Mouse (Mus musculus) testis, postnatal 14 days (tissue): ENCODE results near the gene Dock1.

ENCODE experiments used
- DNase-seq: peaks from one replicate; pipeline ENCODE4 v3.0.0; 2021; ENCODE audit warnings: low spot score

Dock1 gene

DNA sequence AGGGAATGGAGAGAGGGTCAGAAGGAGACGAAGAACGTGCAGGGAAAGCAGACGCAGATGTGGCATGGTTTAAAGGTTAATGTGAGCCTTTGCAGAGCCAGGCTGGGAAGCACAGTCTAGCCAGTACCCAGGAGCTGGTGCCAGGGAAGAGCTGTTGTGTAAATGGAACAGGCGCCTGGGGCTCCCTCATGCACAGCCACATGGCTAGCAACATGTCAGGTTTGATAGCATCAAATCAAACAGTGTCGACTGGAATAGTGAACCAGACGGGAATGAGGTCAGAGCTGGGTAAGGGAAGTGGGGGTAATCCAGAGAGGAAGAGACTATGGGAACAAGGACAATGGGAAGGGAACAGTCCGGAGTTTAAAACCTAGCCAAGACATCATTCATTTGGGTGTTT, 384.2 kb downstream of the Dock1 start:
- no peak for DNase-seq

DNA sequence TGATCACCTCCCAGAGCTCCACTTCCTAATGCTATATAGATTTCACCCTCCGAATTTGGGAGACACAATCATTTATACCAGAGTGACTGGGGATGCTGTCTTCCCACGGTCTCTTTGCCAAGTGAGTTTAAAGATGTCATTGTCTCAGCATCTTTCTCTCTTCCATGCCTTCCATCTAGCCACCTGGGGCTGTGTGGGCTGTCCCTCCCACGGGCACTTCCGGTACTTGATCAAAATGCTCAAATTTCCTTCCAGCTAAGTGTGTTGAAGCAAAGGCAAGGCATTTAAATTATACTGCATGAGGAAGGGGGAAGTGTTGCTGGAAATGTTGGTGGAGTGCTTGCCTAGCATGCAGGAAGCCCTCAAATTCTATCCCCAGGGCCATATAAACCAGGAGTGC, 388.6 kb downstream of the Dock1 start:
- DNase-seq, result no peak

DNA sequence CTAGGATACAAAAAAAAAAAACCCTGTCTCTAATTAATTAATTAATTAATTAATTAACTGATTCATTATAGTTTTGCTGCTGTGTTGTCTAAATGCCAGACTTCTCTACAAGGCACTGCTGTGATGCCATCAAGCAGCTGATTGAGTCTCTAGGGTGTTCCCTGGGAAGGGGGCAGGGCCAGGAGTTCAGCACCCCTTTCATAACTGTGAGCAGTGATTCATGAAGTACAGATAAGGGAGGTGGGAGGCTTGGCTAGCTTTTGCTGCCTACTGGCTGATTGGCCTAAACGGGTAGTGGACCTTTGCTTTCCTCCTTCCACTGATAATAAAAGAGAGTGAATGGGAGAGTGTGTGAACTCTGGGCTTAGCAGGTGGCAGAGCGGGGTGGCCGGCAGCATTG, 389.1 kb downstream of the Dock1 start:
- DNase-seq, result peak; percentile 19

DNA sequence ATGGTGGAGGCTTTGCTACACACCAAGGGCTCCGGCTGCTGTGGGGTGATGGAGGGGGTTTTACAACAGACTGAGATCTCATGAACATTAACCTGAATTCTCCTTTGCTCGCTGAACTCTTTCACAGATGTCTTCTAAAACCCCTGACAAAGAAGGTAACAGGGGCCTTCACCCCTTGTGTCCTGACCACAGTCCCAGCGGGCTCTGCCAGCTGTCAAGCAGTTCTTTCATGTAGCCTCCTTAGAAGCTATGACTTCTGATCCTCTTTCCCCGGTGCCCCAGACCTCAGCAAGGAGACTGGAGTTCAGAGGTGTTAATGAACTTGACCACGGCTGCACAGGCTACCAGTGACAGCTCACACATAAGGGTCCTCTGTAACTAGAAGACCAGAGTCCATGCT, 393.4 kb downstream of the Dock1 start:
- DNase-seq, result no peak

DNA sequence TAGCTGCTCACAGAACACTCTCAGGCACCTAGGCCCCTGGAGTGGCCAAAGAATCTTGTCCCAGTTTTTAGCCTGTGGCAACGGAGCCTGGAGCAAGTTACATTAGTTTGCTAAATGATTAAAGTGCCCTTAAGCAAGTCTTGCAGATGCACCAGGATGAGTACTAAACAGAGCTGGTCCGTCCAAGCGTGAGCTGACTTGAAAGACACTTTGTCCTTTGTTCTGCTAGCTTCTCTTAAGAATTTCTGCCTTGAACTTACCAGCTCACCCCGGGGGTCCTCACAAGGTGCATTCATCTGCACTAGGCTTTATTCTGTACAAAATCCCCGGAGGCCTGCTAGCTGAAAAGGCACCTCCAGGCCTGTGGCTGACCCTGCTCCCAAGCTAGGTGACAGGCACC, 394.8 kb downstream of the Dock1 start:
- DNase-seq, result no peak

DNA sequence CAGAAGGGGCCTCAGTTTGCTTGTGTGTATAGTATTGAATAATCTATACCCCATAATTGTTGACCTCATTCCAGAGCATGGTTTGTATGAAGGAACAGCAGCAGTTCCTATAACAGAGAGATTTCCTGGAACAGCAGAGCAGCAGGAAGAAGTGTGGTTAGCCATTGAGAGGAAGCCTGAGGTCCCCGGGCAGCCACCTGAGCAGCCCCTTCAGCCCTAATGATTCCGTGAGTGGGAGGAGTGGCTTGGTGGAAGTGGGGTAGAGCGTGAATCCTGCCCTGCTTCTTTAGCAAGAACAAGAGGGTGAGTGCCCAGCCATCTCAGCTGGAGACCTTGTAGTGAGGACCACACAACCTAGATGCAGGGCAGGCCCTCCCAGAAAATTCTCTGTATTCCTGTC, 398.4 kb downstream of the Dock1 start:
- no peak for DNase-seq

DNA sequence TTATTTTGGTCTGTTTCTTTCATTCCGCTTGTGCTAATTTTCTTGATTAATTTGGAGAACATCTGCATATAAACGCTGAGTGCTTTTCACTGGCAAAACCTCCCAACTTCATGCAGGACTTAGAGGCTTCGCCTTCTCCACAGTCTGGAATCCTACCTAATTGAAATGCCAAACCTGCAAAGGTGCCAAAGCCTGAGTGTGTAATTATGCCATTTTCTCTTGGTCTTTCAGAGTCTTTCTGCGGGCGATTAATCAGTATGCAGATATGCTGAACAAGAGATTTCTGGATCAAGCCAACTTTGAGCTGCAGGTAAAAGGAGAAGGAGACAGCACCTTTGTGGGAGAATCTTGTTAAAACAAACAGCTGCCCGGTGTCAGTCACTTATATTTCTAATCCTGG, 406.4 kb downstream of the Dock1 start:
- DNase-seq, result no peak

DNA sequence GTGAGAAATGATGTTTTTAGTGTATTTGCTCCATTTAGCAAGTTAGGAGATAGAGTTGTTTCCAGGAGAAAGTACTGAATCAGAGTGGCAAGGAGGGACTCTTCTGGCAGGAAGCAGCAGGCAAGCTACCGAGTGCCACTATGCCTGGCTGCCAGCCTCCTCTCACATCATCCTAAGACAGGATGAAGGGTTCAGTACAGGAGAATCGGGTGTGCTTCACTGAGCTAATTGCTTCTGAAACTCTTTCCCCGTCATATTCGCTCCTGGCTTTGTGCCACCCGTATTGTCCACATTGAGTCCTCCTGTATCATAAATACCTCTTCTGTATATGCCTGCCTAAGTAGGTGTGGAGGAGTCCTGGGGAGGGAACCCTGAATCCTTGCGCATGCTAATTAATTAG, 406.9 kb downstream of the Dock1 start:
- no peak for DNase-seq

DNA sequence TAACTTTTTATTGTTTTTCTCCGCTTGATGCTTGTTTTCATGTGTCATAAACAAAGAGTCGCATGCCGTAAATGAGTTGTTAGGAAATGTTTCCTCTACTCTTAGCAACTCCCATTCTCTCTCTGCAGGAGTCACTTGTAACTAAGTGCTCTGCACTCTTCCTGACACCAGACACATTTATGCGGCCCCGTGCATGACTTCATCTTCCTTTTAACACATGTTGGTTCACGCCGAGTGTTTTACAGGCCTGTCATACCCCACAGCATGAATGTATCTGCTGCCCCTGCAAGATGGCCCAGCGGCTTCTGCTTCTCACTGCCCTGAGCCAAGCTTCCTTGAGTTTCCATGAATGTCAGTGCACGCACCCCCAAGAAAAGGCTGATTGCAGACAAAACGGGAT, 407.4 kb downstream of the Dock1 start:
- DNase-seq, result no peak

DNA sequence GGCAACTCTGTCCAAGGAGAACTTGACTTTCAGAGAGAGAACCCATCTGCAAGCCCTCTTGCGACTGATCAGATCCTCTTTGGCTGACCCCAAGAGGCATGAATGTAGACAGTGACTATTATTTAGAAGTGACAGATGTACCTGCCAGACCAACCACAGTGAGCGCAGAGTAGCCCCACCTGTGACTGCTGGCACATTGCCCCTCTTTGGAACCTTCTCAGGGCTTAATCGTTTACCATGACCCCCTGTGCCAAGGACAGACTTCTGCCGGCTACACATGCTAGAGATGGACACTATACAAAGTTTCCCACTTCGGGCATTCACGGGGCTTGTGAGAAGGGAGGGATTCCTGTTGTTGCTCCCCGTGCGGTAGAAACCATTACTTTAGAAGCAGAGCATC, 413.0 kb downstream of the Dock1 start:
- no peak for DNase-seq

DNA sequence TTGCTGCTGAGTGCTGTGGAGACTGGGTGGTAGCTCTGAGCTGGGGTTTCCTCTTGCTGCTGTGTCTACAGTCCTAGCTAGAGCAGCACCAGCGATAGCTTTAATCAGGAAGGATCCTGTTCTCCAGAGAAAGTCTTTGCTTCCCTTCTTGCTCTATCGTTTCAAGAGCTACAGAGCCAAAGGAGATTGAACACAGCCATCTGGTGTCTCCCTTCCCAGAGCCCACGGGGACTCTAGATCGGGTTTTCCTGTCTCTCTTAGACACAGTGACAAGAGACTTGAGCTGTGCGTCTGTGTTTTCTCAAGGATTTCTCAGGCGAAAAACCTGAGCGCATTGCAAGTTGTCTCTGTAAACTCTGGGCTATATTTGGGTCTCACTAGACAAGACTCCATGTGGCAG, 413.6 kb downstream of the Dock1 start:
- no peak for DNase-seq

DNA sequence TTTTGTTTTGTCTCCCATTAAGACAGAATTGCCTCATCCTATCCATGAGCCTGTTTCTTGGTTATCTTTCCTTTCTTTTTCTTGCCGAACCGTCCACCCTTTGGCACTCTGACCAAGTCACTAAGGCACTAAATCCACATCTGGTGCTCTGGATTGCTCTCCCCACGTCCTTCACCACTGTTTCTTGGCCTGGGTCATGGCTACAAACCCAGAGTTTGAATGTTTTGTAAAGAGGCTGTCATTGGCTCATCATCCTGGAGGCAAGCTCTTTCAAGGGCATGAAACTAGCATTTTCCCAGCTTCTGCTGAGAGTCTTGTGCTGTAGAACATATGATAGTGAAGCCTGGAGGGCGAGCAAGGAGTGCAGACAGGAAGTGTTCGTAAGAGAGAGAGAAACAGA, 416.1 kb downstream of the Dock1 start:
- no peak for DNase-seq

DNA sequence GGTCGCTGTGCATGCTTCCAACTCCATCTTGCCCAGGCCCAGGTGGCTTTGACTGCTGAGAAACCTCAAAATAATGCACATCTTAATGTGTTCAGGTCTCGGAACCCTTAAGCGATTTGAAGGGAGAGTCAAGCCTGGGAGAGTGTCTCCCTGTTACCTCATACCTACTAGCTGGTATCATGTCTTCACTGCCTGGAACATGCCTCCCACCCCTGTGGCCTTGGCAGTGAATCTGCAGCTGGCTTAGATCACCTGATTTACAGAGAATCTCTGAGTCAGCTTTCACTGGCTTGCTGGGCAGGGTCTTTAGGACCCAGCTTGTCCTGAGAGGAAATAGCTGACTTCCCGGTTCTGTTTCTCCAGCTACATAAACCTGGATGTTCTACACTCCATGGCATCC, 419.2 kb downstream of the Dock1 start:
- DNase-seq, result no peak

DNA sequence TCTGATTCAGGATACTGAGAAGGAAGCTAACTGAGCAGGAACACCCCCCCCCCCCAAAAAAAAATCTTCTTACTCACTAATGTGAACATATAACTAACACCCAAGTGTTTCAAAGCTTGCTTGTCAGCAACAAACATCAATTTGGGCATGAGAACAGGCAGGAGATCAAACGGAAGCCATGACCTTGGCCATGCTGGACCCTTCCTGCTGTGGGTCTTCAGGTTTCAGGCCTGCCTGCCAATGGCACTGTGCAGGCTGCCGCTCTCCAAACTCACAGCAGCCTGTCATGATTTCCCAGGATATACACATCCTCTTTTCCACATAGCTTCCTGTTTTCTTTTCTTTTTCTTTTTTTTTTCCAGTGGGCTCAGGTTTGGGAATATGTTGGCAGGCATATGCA, 423.4 kb downstream of the Dock1 start:
- no peak for DNase-seq

DNA sequence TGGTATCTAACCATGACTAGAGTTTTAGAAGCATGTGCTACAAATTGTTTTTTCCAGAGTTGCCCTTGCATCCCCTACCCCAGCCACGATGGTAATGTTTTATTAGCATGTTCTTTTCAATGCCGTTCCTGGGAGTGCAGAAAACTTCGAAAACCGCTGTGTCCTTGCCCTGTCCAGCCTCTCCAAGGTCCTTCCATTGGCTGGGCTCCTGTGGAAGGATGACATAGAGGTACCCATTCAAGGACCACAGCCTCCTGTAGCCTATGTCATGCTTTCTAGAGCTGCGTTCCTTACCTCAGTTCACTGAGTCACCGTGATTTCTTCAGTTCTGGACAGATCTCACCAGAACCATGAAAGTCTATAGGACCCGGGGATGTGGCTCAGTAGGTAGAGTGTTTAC, 431.5 kb downstream of the Dock1 start:
- DNase-seq, result no peak

DNA sequence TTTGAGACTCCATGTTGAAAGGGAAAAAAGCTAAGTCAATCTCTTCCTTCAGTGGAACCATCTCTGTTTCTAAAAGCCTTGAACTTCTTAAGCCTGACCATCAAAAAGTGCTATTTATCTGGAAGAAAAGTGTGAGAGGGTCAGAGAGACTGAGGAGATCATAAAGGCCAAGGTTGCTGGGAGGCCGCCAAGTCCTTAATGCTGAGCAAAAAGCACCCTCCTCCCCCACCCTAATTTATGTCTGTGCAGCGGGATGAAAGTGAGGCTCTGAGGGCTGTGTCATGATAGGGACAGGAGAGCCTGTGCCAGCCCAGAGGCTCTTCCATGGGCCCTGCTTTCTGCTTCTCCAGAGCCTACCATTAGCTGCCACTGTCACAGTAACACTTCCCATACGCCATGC, 436.1 kb downstream of the Dock1 start:
- DNase-seq, result no peak

DNA sequence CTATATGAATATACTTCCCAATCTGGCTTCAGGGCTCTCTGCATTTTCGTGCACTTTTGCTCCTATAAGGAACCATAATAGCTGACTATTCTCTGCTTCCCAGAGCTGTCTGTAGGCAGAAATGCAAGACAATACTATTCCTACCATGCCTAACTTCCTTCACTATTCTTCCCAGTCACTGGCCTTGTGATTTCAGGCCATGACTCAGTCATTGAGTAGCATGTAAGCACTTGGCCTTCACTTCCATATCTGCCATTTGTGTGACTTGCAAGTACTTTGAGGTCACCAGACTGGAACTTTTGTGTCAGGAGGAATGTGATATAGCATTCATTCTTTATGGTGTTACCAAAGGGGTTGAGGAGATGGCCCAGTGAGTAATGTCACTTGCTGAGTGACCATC, 439.9 kb downstream of the Dock1 start:
- DNase-seq, result no peak

DNA sequence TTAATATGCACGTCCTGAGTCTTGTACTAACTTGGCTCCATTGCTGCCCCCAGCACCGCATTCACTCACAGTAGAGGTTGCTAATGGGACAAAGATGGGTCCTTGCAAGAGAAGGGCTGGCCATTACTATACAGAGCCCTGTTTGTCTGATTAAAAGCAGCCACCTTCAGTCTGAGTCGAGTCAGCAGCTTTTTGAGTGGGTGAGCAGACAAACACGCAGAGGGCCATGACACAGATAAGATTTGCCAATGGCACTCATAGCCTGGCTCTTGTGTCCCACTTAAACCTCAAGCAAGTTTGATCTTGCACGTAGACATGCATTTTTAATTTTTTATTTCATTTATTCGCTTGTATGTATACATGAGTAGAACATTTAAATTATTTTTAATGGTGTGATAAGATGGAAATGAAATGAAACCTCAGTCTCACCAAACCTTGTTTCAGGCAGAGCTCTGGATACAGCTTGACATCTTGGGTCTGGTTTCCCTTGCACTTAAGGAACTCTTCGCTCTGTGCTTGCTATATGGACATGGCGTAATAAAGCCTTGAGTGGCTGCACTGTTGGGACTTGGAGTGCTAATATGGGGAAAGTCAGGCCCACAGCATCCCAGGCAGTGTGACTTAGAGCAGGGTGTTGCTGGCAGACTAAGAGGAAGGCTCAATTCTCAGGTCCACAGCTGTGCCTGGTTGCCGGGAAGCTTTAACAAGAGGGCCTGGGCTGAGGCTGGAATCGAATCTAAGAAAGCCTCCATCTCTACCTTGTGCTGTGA, 455.0 kb downstream of the Dock1 start:
- no peak for DNase-seq

DNA sequence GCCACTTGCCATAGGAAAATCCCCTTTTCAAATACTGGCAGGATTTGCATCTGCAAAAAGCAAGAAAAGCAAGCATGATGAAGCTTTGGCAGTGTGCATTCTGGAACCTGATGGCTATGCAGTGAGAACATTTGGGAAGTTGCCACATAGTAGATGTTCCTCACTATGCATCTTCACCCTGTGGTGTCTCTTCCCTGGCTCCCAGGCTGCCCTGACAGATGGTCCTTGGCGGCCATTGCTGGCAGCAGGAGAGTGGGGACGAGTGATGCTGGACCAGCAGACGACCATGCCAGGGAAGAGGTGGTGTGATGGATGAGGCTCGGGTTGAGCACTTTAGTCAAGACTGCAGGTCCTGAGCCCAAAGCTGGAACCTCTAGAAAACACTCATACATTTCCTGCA, 462.0 kb downstream of the Dock1 start:
- DNase-seq, result no peak

DNA sequence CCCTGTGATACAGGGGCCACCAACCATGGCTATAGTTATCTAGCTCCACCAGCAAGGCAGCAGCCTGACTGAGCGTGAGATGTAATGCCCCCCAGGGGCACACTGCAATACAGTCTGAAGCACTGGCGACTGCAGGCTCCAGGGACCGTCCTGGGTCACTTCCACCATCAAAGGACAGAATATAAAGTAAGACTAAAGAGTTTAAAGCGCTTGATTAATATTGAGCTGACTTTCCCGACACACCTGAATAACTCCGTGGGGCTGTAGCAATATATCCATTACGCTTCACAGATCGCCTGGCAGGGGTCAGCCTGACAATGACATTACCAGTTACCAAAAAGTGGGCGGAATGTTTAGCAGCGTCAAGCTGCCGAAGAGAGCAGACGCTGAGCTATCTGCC, 464.2 kb downstream of the Dock1 start:
- no peak for DNase-seq

DNA sequence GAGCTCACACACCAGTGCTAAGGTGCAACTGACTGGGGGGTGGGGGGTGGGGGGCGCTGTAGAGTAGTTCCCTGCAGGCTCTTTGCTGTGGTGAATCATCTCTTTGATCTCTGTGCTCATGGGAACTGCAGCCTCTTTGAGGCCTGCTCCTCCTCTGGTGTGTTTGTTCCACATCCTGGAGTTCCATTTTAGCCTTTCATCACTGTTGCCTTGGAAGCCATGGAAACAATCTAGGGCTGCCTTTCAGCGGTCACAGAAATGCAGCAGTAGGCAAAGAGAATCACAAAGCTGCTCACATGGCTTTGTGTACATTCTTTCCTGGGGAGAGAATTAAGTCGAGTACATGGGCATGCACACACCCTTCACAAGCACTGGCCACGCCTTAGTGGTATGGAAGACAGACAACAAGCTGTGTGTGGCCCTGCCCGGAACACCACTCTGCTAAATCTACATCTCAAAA, 468.7 kb downstream of the Dock1 start:
- no peak for DNase-seq

DNA sequence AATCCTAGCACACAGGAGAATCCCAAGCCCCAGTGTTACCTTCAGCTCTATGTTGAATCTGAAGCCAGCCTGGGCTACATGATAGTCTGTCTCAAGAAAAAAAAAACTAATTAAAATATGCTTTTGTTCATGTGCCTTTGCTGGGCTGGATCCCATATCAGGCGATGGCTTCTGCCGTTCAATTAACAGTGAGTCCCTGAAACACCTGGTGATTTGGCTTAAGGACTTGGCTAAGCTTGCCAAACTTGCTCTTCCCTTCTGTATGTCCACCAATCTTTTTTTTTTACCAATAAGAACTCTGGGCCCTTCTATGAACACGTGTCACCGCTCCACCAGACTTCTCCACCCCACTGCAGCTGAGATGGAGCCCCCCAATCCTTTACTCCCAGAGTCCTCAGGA, 474.3 kb downstream of the Dock1 start:
- no peak for DNase-seq

DNA sequence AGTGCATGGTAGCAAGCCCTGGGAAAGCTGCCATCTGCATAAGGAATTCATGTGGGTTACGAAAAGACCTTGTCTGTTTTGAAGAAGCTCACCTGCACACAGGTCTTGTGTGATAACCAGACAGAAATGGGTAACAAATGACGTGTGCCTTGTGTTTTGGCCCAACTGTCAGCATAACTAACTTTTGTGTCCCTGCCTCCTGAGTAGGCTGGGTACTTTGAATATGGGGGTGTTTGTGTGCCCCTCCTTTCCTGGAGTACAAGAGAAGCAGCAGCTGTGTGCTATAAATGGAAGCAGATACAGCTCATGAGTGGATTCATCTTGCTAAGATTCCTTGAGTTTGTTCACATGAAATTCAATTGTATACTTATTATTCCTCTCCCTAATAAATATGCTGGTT, 480.5 kb downstream of the Dock1 start:
- no peak for DNase-seq

DNA sequence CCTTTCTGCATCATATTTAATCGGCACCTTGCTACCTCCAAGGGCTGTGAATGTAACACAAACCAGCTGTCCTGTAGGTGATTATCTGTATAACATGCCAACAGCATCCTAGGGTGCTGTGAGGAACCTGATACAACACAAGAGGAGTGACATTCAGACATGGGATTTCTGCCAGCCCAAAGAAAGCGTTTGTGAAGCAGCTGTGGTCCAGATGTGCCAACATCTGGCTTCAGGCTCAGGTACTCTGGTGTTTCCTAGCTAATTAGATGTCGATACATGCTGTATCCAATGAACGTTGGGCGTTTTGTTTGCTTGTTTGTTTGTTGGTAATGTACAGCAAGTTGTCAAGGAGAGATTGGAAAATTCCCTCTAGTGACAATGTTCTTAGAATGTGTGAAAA, 487.1 kb downstream of the Dock1 start:
- DNase-seq, result no peak

DNA sequence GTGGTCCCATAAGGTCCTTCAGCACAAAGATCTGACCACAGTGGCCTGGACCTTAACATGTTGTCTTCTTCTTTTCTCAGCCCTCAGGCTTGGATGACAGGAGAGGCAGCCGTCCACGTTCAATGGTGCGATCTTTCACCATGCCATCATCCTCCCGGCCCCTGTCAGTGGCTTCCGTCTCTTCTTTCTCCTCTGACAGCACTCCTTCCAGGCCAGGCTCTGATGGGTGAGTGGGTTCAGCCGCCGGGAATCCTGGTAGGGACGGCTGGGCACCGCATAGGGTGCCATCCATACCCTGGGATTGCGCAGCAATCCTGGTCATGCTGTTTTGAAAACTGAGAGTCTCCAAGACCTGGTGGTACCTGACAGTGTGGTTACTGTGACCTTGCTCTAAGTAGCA, 487.9 kb downstream of the Dock1 start:
- no peak for DNase-seq
